Mouse (Mus musculus) intestine, postnatal 0 days (tissue): ENCODE data around the gene Tunar. TPM values are rescaled to one million over a fixed set of nuclear protein-coding genes. Genes with fewer than 3 reads are reported as not detected.

Experiments used
- ATAC-seq: fragments of 200-750 bp; cut with Nextera tagmentation; 2 replicates; pipeline ENCODE4 v1.8.0; 2017; ENCODE audit warnings: mild to moderate bottlenecking, moderate TSS enrichment, moderate library complexity
- H3K27ac ChIP-seq: fragments of 300-500 bp; sonication (generic); 2 replicates; pipeline ENCODE4 v1.5.1; 2014; ENCODE audit warnings: mild to moderate bottlenecking, low read depth, low read length, moderate library complexity
- H3K27me3 ChIP-seq: fragments of 300-500 bp; sonication (generic); replicated peaks from 2 replicates; pipeline ENCODE4 v1.6.1; 2014; ENCODE audit warnings: low read length, mixed read lengths; ENCODE audit not compliant: control insufficient read depth, insufficient read depth
- H3K36me3 ChIP-seq: fragments of 300-500 bp; sonication (generic); 2 replicates; pipeline ENCODE4 v1.6.1; 2014; ENCODE audit warnings: mild to moderate bottlenecking, moderate library complexity; ENCODE audit not compliant: control insufficient read depth, insufficient read depth
- H3K4me1 ChIP-seq: fragments of 300-500 bp; sonication (generic); replicated peaks from 2 replicates; pipeline ENCODE4 v1.6.1; 2014; ENCODE audit warnings: antibody characterized with exemption, low read length, mixed read lengths; ENCODE audit not compliant: control insufficient read depth, insufficient read depth
- H3K4me2 ChIP-seq: fragments of 300-500 bp; sonication (generic); replicated peaks from 2 replicates; pipeline ENCODE4 v1.6.1; 2014; ENCODE audit warnings: low read depth, mild to moderate bottlenecking, moderate library complexity
- H3K4me3 ChIP-seq: fragments of 300-500 bp; sonication (generic); 2 replicates; pipeline ENCODE4 v1.5.1; 2014; ENCODE audit warnings: low read depth, low read length
- H3K9ac ChIP-seq: fragments of 300-500 bp; sonication (generic); 2 replicates; pipeline ENCODE4 v1.6.1; 2014; ENCODE audit warnings: mild to moderate bottlenecking, low read depth, low read length
- H3K9me3 ChIP-seq: fragments of 300-500 bp; sonication (generic); 2 replicates; pipeline ENCODE4 v1.6.1; 2016; ENCODE audit warnings: mixed run types; ENCODE audit not compliant: control insufficient read depth
- CTCF ChIP-seq: sonication (generic); IDR thresholded peaks from 2 replicates; pipeline ENCODE4 v1.5.1; 2016; ENCODE audit warnings: low read depth, mild to moderate bottlenecking, control low read depth, antibody characterized with exemption, moderate library complexity
- WGBS: fragments of 180-500 bp; shearing (Covaris S2); extraction: QIAGEN DNeasy Blood & Tissue Kit; methylation state at CpG from one replicate; pipeline ENCODE4 v1.1.7; 2014; 5-methylcytosine and 5-hydroxymethylcytosine counted together
- polyA plus RNA-seq: library from polyadenylated mRNA; unstranded; fragments of >200 nt; fragmentation: Nextera tagmentation; extraction: Ambion mirVana; gene quantifications from 2 replicates; pipeline ENCODE4 v1.2.1, GENCODE M21; 2015

Gene Tunar
- polyA plus RNA-seq, 1 experiment from 2014 or later, result 0.10 TPM

GRCm38 (mm10) chr12:105347261-105347660 is 13.6 kb downstream of the Tunar start:
- no peaks in the 10 kb centered on the region for H3K27me3 ChIP-seq
- H3K9ac ChIP-seq, result no peak overlapping the region
- 76% methylated on average over 13 of the region's 13 CpGs for whole genome bisulfite sequencing
- no peaks in the 10 kb centered on the region for H3K9me3 ChIP-seq
- H3K4me1 ChIP-seq, result no peaks in the 10 kb centered on the region
- H3K4me3 ChIP-seq, result no peak overlapping the region
- no peak for TF ChIP-seq CTCF
- H3K36me3 ChIP-seq, result no peaks in the 10 kb centered on the region
- no peak overlapping the region for H3K4me2 ChIP-seq
- ATAC-seq, result no peak
- no peak overlapping the region for H3K27ac ChIP-seq

- ATAC-seq, result no peak
- Histone ChIP-seq H3K27ac (no peak overlapping the region), H3K9me3 (no peaks in the 10 kb centered on the region), H3K4me1 (no peaks in the 10 kb centered on the region), H3K27me3 (no peaks in the 10 kb centered on the region), H3K4me3 (no peak overlapping the region), H3K9ac (no peak overlapping the region), H3K4me2 (no peak overlapping the region), H3K36me3 (no peaks in the 10 kb centered on the region)
- no peak for TF ChIP-seq CTCF
- WGBS, result 83% methylated on average over 9 of the region's 9 CpGs
Measured at GRCm38 (mm10) chr12:105354266-105354665, 20.6 kb downstream of the Tunar start.

- no peak overlapping the region for H3K27ac ChIP-seq
- H3K36me3 ChIP-seq, result no peaks in the 10 kb centered on the region
- H3K9me3 ChIP-seq, result no peaks in the 10 kb centered on the region
- WGBS, result 87% methylated on average over 8 of the region's 8 CpGs
- H3K4me2 ChIP-seq, result no peak overlapping the region
- H3K27me3 ChIP-seq, result no peaks in the 10 kb centered on the region
- no peaks in the 10 kb centered on the region for H3K4me1 ChIP-seq
- H3K4me3 ChIP-seq, result no peak overlapping the region
- TF ChIP-seq CTCF, result no peak
- ATAC-seq, result no peak
- no peak overlapping the region for H3K9ac ChIP-seq
Measured at GRCm38 (mm10) chr12:105354772-105355171, 21.1 kb downstream of the Tunar start.

GRCm38 (mm10) chr12:105356781-105357180 is 23.1 kb downstream of the Tunar start:
- no peaks in the 10 kb centered on the region for H3K27me3 ChIP-seq
- H3K36me3 ChIP-seq, result no peaks in the 10 kb centered on the region
- ATAC-seq, result no peak
- TF ChIP-seq CTCF, result no peak
- no peak overlapping the region for H3K4me3 ChIP-seq
- H3K4me2 ChIP-seq, result no peak overlapping the region
- no peaks in the 10 kb centered on the region for H3K4me1 ChIP-seq
- H3K27ac ChIP-seq, result no peak overlapping the region
- WGBS, result 80% methylated on average over 13 of the region's 13 CpGs
- H3K9ac ChIP-seq, result no peak overlapping the region
- H3K9me3 ChIP-seq, result no peaks in the 10 kb centered on the region

- H3K9ac ChIP-seq, result no peak overlapping the region
- H3K4me3 ChIP-seq, result no peak overlapping the region
- no peaks in the 10 kb centered on the region for H3K27me3 ChIP-seq
- no peak for TF ChIP-seq CTCF
- no peak overlapping the region for H3K27ac ChIP-seq
- H3K4me2 ChIP-seq, result no peak overlapping the region
- 59% methylated on average over 2 of the region's 2 CpGs for WGBS
- no peaks in the 10 kb centered on the region for H3K9me3 ChIP-seq
- no peaks in the 10 kb centered on the region for H3K36me3 ChIP-seq
- no peak for ATAC-seq
- no peaks in the 10 kb centered on the region for H3K4me1 ChIP-seq
Measured at GRCm38 (mm10) chr12:105363648-105364047, 30.0 kb downstream of the Tunar start.

GRCm38 (mm10) chr12:105374564-105374963 is 40.9 kb downstream of the Tunar start:
- WGBS, result 57% methylated on average over 8 of the region's 8 CpGs
- Histone ChIP-seq H3K9ac (no peak overlapping the region), H3K4me1 (no peaks in the 10 kb centered on the region), H3K4me3 (no peak overlapping the region), H3K27me3 (no peaks in the 10 kb centered on the region), H3K9me3 (no peaks in the 10 kb centered on the region), H3K27ac (no peak overlapping the region), H3K36me3 (no peaks in the 10 kb centered on the region), H3K4me2 (no peak overlapping the region)
- no peak for TF ChIP-seq CTCF
- no peak for ATAC-seq

GRCm38 (mm10) chr12:105376976-105377375 is 43.3 kb downstream of the Tunar start:
- TF ChIP-seq CTCF, result no peak
- Histone ChIP-seq H3K36me3 (no peaks in the 10 kb centered on the region), H3K9ac (no peak overlapping the region), H3K4me2 (no peak overlapping the region), H3K9me3 (no peaks in the 10 kb centered on the region), H3K27ac (no peak overlapping the region), H3K4me1 (no peaks in the 10 kb centered on the region), H3K27me3 (no peaks in the 10 kb centered on the region), H3K4me3 (no peak overlapping the region)
- WGBS, result 56% methylated on average over 12 of the region's 12 CpGs
- ATAC-seq, result no peak
